Mouse (Mus musculus) brain, embryonic 14.5 days (tissue): Measurements from ENCODE around the gene Gtf2f1. TPM values are rescaled to one million over a fixed set of nuclear protein-coding genes. Genes with fewer than 3 reads are reported as not detected.

Source experiments
- DNase-seq: peaks from one replicate; pipeline ENCODE4 v3.0.0-alpha.2; 2011; ENCODE audit warnings: low read depth
- CTCF ChIP-seq: fragments of 200-500 bp; IDR thresholded peaks from 2 replicates; pipeline ENCODE4 v1.5.1; 2012; ENCODE audit warnings: inconsistent platforms, mild to moderate bottlenecking, moderate library complexity, borderline replicate concordance; ENCODE audit not compliant: insufficient read depth, insufficient read length; ENCODE audit errors: extremely low read depth
- POLR2A ChIP-seq: fragments of 200-500 bp; IDR thresholded peaks from 2 replicates; pipeline ENCODE4 v1.6.1; 2012; ENCODE audit warnings: mild to moderate bottlenecking, inconsistent platforms, borderline replicate concordance; ENCODE audit not compliant: poor library complexity, insufficient read depth, insufficient read length, severe bottlenecking; ENCODE audit errors: extremely low read depth
- polyA plus RNA-seq: library from polyadenylated mRNA; depleted of rRNA; stranded (reverse); fragments of >200 nt; gene quantifications from 2 replicates; pipeline ENCODE4 v1.2.3, GENCODE M21; 2012

Gtf2f1 gene
- polyA plus RNA-seq, 1 experiment, result 64.6 TPM

DNA sequence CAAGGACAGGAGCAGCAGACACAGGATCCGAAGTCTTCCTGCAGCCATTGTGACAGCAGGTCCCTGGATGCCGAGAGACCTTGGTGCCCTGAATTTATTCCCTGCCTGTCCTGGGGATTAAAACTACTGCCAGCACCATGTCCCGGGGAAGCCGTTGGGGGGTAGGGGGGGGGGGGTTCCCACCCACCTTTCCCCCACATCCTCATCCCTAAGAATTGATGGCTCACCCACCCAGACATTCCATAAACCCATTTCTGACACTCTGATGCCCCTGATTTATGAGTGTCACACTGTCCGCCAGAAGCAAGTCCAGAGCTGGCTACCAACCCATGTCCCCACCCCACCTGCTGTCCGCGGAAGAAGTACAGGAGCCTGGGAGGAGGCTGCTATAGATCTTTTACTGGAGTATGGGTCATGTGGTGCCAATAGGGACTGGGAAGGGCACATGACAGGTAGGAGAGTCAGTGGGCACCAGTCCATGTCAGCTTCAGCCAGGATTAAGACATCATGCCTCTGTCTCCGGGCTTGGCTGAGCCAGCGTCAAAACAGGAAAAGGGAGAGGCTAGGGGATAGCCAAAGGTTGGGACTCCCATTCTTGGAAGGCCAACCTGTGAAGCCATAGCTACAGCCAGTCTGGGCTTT is 11.0 kb downstream of the Gtf2f1 start, which contains the start of gene Pspn:
Pspn (minus strand) TSS at position 51 of the 642 bp plus-strand sequence.
- no peak for DNase-seq
- TF ChIP-seq POLR2A, result no peak
- no peak for TF ChIP-seq CTCF

GRCm38 (mm10) chr17:56999414-56999813 is 11.7 kb downstream of the Gtf2f1 start:
- no peak for DNase-seq
- TF ChIP-seq CTCF (no peak), POLR2A (no peak)

- peak; percentile 98 for DNase-seq
- TF ChIP-seq CTCF, result peak; percentile 63; the same call in 1 of the 2 replicates
- TF ChIP-seq POLR2A, result no peak
These were observed 13.9 kb downstream of the Gtf2f1 start, which contains the start of gene Alkbh7 for GRCm38 (mm10) chr17:56997029-56997667. TSS of gene Alkbh7 (plus strand) at chr17:56997339.

DNA sequence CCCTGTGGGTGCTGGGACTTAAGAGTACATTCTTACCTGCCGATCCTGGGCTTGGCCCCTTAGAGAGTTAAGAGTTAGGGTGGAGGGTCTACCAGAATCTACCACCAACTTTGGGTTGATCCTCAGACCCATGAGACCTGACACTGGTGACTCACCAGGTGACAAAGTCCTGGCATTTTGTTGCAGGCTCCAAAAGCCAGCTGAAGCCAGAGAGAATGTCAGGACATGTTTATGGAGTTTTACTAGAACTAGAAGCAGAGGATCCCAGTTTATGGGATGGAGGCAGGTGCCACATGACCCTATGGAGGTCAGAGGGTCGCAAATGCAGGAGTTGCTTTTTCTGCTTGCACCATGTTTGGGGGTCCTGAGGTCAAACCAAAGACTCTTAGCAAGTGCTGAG is 14.6 kb downstream of the Gtf2f1 start:
- no peak for TF ChIP-seq CTCF
- TF ChIP-seq POLR2A, result no peak
- no peak for DNase-seq

GRCm38 (mm10) chr17:56995046-56995445 is 16.0 kb downstream of the Gtf2f1 start:
- no peak for TF ChIP-seq CTCF
- no peak for TF ChIP-seq POLR2A
- no peak for DNase-seq

GRCm38 (mm10) chr17:56990966-56991365 is 20.1 kb downstream of the Gtf2f1 start:
- TF ChIP-seq CTCF, result no peak
- no peak for TF ChIP-seq POLR2A
- no peak for DNase-seq

DNA sequence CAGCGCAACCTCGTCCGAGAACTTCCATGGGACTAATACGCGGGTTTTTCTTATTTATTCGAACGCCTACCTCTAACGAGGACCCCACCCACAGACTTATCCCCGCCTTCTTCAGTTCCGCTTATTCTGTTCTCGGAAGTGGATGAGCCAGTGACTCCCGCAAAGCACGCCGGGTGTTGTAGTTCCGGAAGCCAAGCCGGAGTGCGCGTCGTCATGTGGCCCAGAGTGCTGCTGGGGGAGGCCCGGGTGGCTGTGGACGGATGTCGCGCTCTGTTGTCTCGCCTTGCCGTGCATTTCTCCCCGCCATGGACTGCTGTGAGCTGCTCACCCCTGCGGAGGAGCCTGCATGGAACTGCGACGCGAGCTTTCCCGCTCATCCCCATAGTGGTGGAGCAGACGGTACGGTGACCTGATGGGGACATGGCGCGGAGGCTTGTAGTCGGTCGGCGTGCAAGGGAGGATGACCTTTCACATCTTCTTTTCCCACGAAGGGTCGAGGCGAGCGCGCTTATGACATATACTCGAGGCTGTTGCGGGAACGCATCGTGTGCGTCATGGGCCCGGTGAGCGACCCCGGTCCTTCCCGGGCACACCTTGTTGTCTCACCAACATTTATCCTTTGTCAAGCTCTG is 20.9 kb downstream of the Gtf2f1 start, which contains the start of gene Clpp:
Clpp (plus strand) TSS at position 191 of the 632 bp plus-strand sequence.
- TF ChIP-seq POLR2A (peak; percentile 88; the same call in 1 of the 2 replicates), CTCF (no peak)
- DNase-seq, result peak; percentile 99

- TF ChIP-seq POLR2A, result peak; percentile 24; the same call in 1 of the 2 replicates
- TF ChIP-seq CTCF, result no peak
- DNase-seq, result peak; percentile 97
These were observed 21.5 kb downstream of the Gtf2f1 start for GRCm38 (mm10) chr17:56989467-56990114.

GRCm38 (mm10) chr17:56988921-56989430 is 22.1 kb downstream of the Gtf2f1 start:
- no peak for DNase-seq
- TF ChIP-seq POLR2A, result no peak
- TF ChIP-seq CTCF, result no peak

GRCm38 (mm10) chr17:56988441-56988840 is 22.6 kb downstream of the Gtf2f1 start:
- no peak for TF ChIP-seq POLR2A
- TF ChIP-seq CTCF, result no peak
- no peak for DNase-seq
